Mouse (Mus musculus) hindbrain, embryonic 16.5 days (tissue): ENCODE data around the gene Bzw2. TPM values are rescaled to one million over a fixed set of nuclear protein-coding genes. Genes with fewer than 3 reads are reported as not detected.

ENCODE experiments used
- ATAC-seq: fragments of 200-750 bp; cut with Nextera tagmentation; 2 replicates; pipeline ENCODE4 v1.8.0; 2017; ENCODE audit warnings: moderate TSS enrichment, moderate library complexity
- H3K27ac ChIP-seq: fragments of 300-500 bp; sonication (generic); 2 replicates; pipeline ENCODE4 v1.5.1; 2014; ENCODE audit warnings: low read depth, mild to moderate bottlenecking, control low read depth, low read length, moderate library complexity
- H3K27me3 ChIP-seq: fragments of 300-500 bp; sonication (generic); replicated peaks from 2 replicates; pipeline ENCODE4 v1.6.1; 2014; ENCODE audit warnings: low read length; ENCODE audit not compliant: control insufficient read depth, insufficient read depth
- H3K36me3 ChIP-seq: fragments of 300-500 bp; sonication (generic); 2 replicates; pipeline ENCODE4 v1.6.1; 2014; ENCODE audit warnings: mild to moderate bottlenecking, low read length, moderate library complexity, mixed read lengths; ENCODE audit not compliant: control insufficient read depth, insufficient read depth
- H3K4me1 ChIP-seq: fragments of 300-500 bp; sonication (generic); 2 replicates; pipeline ENCODE4 v1.6.1; 2014; ENCODE audit warnings: low read depth, low read length; ENCODE audit not compliant: control insufficient read depth, insufficient read depth
- H3K4me2 ChIP-seq: fragments of 300-500 bp; sonication (generic); 2 replicates; pipeline ENCODE4 v1.6.1; 2014; ENCODE audit warnings: mild to moderate bottlenecking, low read length, control low read depth, moderate library complexity
- H3K4me3 ChIP-seq: fragments of 300-500 bp; sonication (generic); 2 replicates; pipeline ENCODE4 v1.5.1; 2014; ENCODE audit warnings: mild to moderate bottlenecking, low read length, control low read depth, moderate library complexity
- H3K9ac ChIP-seq: fragments of 300-500 bp; sonication (generic); 2 replicates; pipeline ENCODE4 v1.6.1; 2014; ENCODE audit warnings: low read depth, mild to moderate bottlenecking, control low read depth, low read length, moderate library complexity
- H3K9me3 ChIP-seq: fragments of 300-500 bp; sonication (generic); 2 replicates; pipeline ENCODE4 v1.6.1; 2014; ENCODE audit warnings: mild to moderate bottlenecking, low read length, moderate library complexity; ENCODE audit not compliant: control insufficient read depth
- WGBS: fragments of 180-500 bp; shearing (Covaris S2); extraction: QIAGEN DNeasy Blood & Tissue Kit; methylation state at CpG from one replicate; pipeline ENCODE4 v1.1.7; 2014; 5-methylcytosine and 5-hydroxymethylcytosine counted together
- polyA plus RNA-seq: library from polyadenylated mRNA; unstranded; fragments of >200 nt; fragmentation: Nextera tagmentation; extraction: Ambion mirVana; gene quantifications from 2 replicates; pipeline ENCODE4 v1.2.1, GENCODE M21; 2015

The Bzw2 gene
- polyA plus RNA-seq, 1 experiment from 2014 or later = 330 TPM

GRCm38 (mm10) chr12:36165299-36165698 lies 7.4 kb upstream of the Bzw2 start:
- WGBS = 89% methylated on average over 1 of the region's 1 CpGs
- ATAC-seq = no peak
- no peaks in the 10 kb centered on the region for H3K36me3 ChIP-seq
- H3K9ac ChIP-seq = no peak overlapping the region
- H3K27me3 ChIP-seq = no peaks in the 10 kb centered on the region
- no peak overlapping the region for H3K27ac ChIP-seq
- no peak overlapping the region for H3K4me2 ChIP-seq
- H3K4me3 ChIP-seq = no peak overlapping the region
- no peaks in the 10 kb centered on the region for H3K9me3 ChIP-seq
- no peaks in the 10 kb centered on the region for H3K4me1 ChIP-seq

- WGBS = 93% methylated on average over 7 of the region's 7 CpGs
These were observed 6.4 kb upstream of the Bzw2 start for GRCm38 (mm10) chr12:36164126-36164791.

GRCm38 (mm10) chr12:36157304-36157637 lies 609 bp downstream of the Bzw2 start:
- Histone ChIP-seq H3K4me1 (peaks cover 13% of the 10 kb centered on the region), H3K9ac (peak overlapping the region; percentile 91), H3K9me3 (no peaks in the 10 kb centered on the region), H3K36me3 (no peaks in the 10 kb centered on the region), H3K4me3 (peak overlapping the region; percentile 95), H3K27ac (peak overlapping the region; percentile 96), H3K27me3 (no peaks in the 10 kb centered on the region), H3K4me2 (peak overlapping the region; percentile 75)
- ATAC-seq = peak; percentile 40
- 0% methylated on average over 14 of the region's 14 CpGs for WGBS

More at GRCm38 (mm10) chr12:36164126-36164791, 6.4 kb upstream of the Bzw2 start:
- no peak overlapping the region for H3K27ac ChIP-seq
- no peak overlapping the region for H3K4me2 ChIP-seq
- no peak for ATAC-seq
- H3K4me1 ChIP-seq = no peaks in the 10 kb centered on the region; the same call in 1 of the 2 replicates
- no peaks in the 10 kb centered on the region for H3K9me3 ChIP-seq
- H3K27me3 ChIP-seq = no peaks in the 10 kb centered on the region
- H3K4me3 ChIP-seq = no peak overlapping the region
- H3K36me3 ChIP-seq = no peaks in the 10 kb centered on the region
- H3K9ac ChIP-seq = no peak overlapping the region

- Histone ChIP-seq H3K4me3 (peak within 1 kb of the TSS; percentile 95), H3K27ac (peak within 1 kb of the TSS; percentile 96), H3K4me2 (peak within 1 kb of the TSS; percentile 75), H3K9me3 (no peaks in the 10 kb centered on the region), H3K36me3 (no peaks in the 10 kb centered on the region), H3K27me3 (no peaks in the 10 kb centered on the region), H3K4me1 (peaks cover 13% of the 10 kb centered on the region), H3K9ac (peak within 1 kb of the TSS; percentile 91)
- WGBS = 1% methylated on average over 41 of the region's 42 CpGs
- peak; percentile 97 for ATAC-seq
These were observed 1.1 kb downstream of the Bzw2 start, which contains the start of gene Ankmy2 for GRCm38 (mm10) chr12:36156637-36157303. Gene Ankmy2 (plus strand): TSS chr12:36157114.

GRCm38 (mm10) chr12:36156101-36156636 lies 1.7 kb downstream of the Bzw2 start:
- Histone ChIP-seq H3K9me3 (no peaks in the 10 kb centered on the region), H3K27ac (peak overlapping the region; percentile 96), H3K9ac (peak overlapping the region; percentile 91), H3K4me3 (peak overlapping the region; percentile 95), H3K4me2 (peak overlapping the region; percentile 75), H3K36me3 (no peaks in the 10 kb centered on the region), H3K27me3 (no peaks in the 10 kb centered on the region), H3K4me1 (peaks cover 13% of the 10 kb centered on the region)
- under 1% methylated on average over 33 of the region's 33 CpGs for WGBS
- peak; percentile 64 for ATAC-seq

GRCm38 (mm10) chr12:36155141-36155641 lies 2.7 kb downstream of the Bzw2 start:
- WGBS = 4% methylated on average over 8 of the region's 8 CpGs
- peaks cover 13% of the 10 kb centered on the region for H3K4me1 ChIP-seq
- no peaks in the 10 kb centered on the region for H3K36me3 ChIP-seq
- peak overlapping the region; percentile 75 for H3K4me2 ChIP-seq
- H3K27ac ChIP-seq = peak overlapping the region; percentile 37; the same call in 1 of the 2 replicates
- no peaks in the 10 kb centered on the region for H3K27me3 ChIP-seq
- H3K9me3 ChIP-seq = no peaks in the 10 kb centered on the region
- peak overlapping the region; percentile 91 for H3K9ac ChIP-seq
- no peak for ATAC-seq
- H3K4me3 ChIP-seq = peak overlapping the region; percentile 95

GRCm38 (mm10) chr12:36150737-36151136 lies 7.1 kb downstream of the Bzw2 start:
- no peak overlapping the region for H3K4me3 ChIP-seq
- peaks cover 5% of the 10 kb centered on the region for H3K4me1 ChIP-seq
- ATAC-seq = no peak
- H3K27me3 ChIP-seq = no peaks in the 10 kb centered on the region
- H3K4me2 ChIP-seq = no peak overlapping the region
- WGBS = 91% methylated on average over 2 of the region's 2 CpGs
- H3K9ac ChIP-seq = no peak overlapping the region
- no peaks in the 10 kb centered on the region for H3K36me3 ChIP-seq
- no peak overlapping the region for H3K27ac ChIP-seq
- no peaks in the 10 kb centered on the region for H3K9me3 ChIP-seq

- 77% methylated on average over 2 of the region's 2 CpGs for WGBS
- H3K4me2 ChIP-seq = no peak overlapping the region
- H3K4me3 ChIP-seq = no peak overlapping the region
- no peaks in the 10 kb centered on the region for H3K9me3 ChIP-seq
- no peak overlapping the region for H3K9ac ChIP-seq
- H3K27ac ChIP-seq = no peak overlapping the region
- H3K36me3 ChIP-seq = no peaks in the 10 kb centered on the region
- H3K4me1 ChIP-seq = peaks cover 5% of the 10 kb centered on the region
- no peak for ATAC-seq
- H3K27me3 ChIP-seq = no peaks in the 10 kb centered on the region
These were observed 7.6 kb downstream of the Bzw2 start for GRCm38 (mm10) chr12:36150265-36150664.
